Mouse (Mus musculus) MEL (cell line): ENCODE results near the gene Kptn. TPM values are rescaled to one million over a fixed set of nuclear protein-coding genes. Genes with fewer than 3 reads are reported as not detected.

Source experiments
- DNase-seq: peaks from one replicate; pipeline ENCODE4 v3.0.0; 2011; ENCODE audit warnings: low read depth, low spot score
- H3K27ac ChIP-seq: 2 replicates; pipeline ENCODE4 v1.5.1; 2012; ENCODE audit warnings: low read depth, mild to moderate bottlenecking, control low read depth, low read length, moderate library complexity; ENCODE audit not compliant: control insufficient read depth
- H3K27me3 ChIP-seq, 2 experiments: fragments of 150-350 bp in 1 of 2; sonication (generic) in 1 of 2; 2 replicates each; pipeline ENCODE4 v1.6.1; 2012; ENCODE audit warnings: low read length in 2 of 2, mild to moderate bottlenecking in 2 of 2, improper control_type of control experiment in 1 of 2, moderate library complexity in 1 of 2; ENCODE audit not compliant: insufficient read depth in 2 of 2, control insufficient read depth in 1 of 2
- H3K36me3 ChIP-seq, 2 experiments: 2 replicates each; pipeline ENCODE4 v1.6.1; 2012 to 2014; ENCODE audit warnings: low read length in 2 of 2, improper control_type of control experiment in 1 of 2, inconsistent platforms in 1 of 2, mild to moderate bottlenecking in 1 of 2; ENCODE audit not compliant: insufficient read depth in 2 of 2, control insufficient read depth in 1 of 2
- H3K4me1 ChIP-seq, 2 experiments: fragments of 150-350 bp in 1 of 2; sonication (generic) in 1 of 2; 2 replicates each; pipeline ENCODE4 v1.6.1; 2012; ENCODE audit warnings: low read length in 2 of 2, improper control_type of control experiment in 1 of 2, mild to moderate bottlenecking in 1 of 2; ENCODE audit not compliant: insufficient read depth in 2 of 2, control insufficient read depth in 1 of 2
- H3K4me3 ChIP-seq, 2 experiments: fragments of 150-350 bp in 1 of 2; sonication (generic) in 1 of 2; 2 replicates each; pipeline ENCODE4 v1.5.1; 2012; ENCODE audit warnings: low read depth in 2 of 2, low read length in 2 of 2, mild to moderate bottlenecking in 2 of 2, moderate library complexity in 2 of 2, control low read depth in 1 of 2, improper control_type of control experiment in 1 of 2; ENCODE audit not compliant: control insufficient read depth in 1 of 2, insufficient read depth in 1 of 2
- H3K79me2 ChIP-seq: 2 replicates; pipeline ENCODE4 v1.6.1; 2012; ENCODE audit warnings: mild to moderate bottlenecking, low read length, moderate library complexity; ENCODE audit not compliant: control insufficient read depth, poor library complexity, insufficient read depth
- H3K9ac ChIP-seq: 2 replicates; pipeline ENCODE4 v1.6.1; 2012; ENCODE audit warnings: low read depth, mild to moderate bottlenecking, control low read depth, low read length, moderate library complexity; ENCODE audit not compliant: control insufficient read depth, poor library complexity, severe bottlenecking
- H3K9me3 ChIP-seq: fragments of 150-350 bp; sonication (generic); replicated peaks from 2 replicates; pipeline ENCODE4 v1.6.1; 2012; ENCODE audit warnings: mild to moderate bottlenecking, low read length, improper control_type of control experiment, moderate library complexity; ENCODE audit not compliant: insufficient read depth
- CHD1 ChIP-seq: IDR thresholded peaks from 2 replicates; pipeline ENCODE4 v1.6.1; 2012; ENCODE audit warnings: low read depth, mild to moderate bottlenecking, inconsistent platforms, low read length, improper control_type of control experiment
- ELF1 ChIP-seq: IDR thresholded peaks from 2 replicates; pipeline ENCODE4 v1.6.1; 2014; ENCODE audit warnings: low read depth, mild to moderate bottlenecking, inconsistent platforms, low read length, improper control_type of control experiment, moderate library complexity
- EP300 ChIP-seq, 2 experiments: IDR thresholded peaks; 2 replicates each; pipeline ENCODE4 v1.6.1; 2011; ENCODE audit warnings: improper control_type of control experiment in 2 of 2, low read length in 2 of 2, low read depth in 1 of 2, mild to moderate bottlenecking in 1 of 2
- GATA1 ChIP-seq: IDR thresholded peaks from 2 replicates; pipeline ENCODE4 v1.6.1; 2011; ENCODE audit warnings: low read depth, low read length, improper control_type of control experiment
- MAFK ChIP-seq: IDR thresholded peaks from 2 replicates; pipeline ENCODE4 v1.6.1; 2011; ENCODE audit warnings: low read depth, mild to moderate bottlenecking, low read length, improper control_type of control experiment, borderline replicate concordance
- MAX ChIP-seq: IDR thresholded peaks from 2 replicates; pipeline ENCODE4 v1.6.1; 2011; ENCODE audit warnings: low read length, improper control_type of control experiment
- MYB ChIP-seq: IDR thresholded peaks from 2 replicates; pipeline ENCODE4 v1.6.1; 2011; ENCODE audit warnings: mild to moderate bottlenecking, low read depth, low read length, improper control_type of control experiment
- MYC ChIP-seq: IDR thresholded peaks from 2 replicates; pipeline ENCODE4 v1.6.1; 2011; ENCODE audit warnings: low read depth, mild to moderate bottlenecking, low read length, improper control_type of control experiment, moderate library complexity
- NRF1 ChIP-seq: IDR thresholded peaks from 2 replicates; pipeline ENCODE4 v1.6.1; 2014; ENCODE audit warnings: low read depth, mild to moderate bottlenecking, inconsistent platforms, low read length, improper control_type of control experiment, moderate library complexity; ENCODE audit not compliant: poor library complexity, insufficient read depth, severe bottlenecking
- POLR2A ChIP-seq, 2 experiments: IDR thresholded peaks; 2 replicates each; pipeline ENCODE4 v1.6.1; 2011 to 2012; ENCODE audit warnings: low read length in 2 of 2, mild to moderate bottlenecking in 2 of 2, control low read depth in 1 of 2, improper control_type of control experiment in 1 of 2, low read depth in 1 of 2, moderate library complexity in 1 of 2; ENCODE audit not compliant: control insufficient read depth in 1 of 2, insufficient read depth in 1 of 2, poor library complexity in 1 of 2
- SIN3A ChIP-seq: IDR thresholded peaks from 2 replicates; pipeline ENCODE4 v1.6.1; 2012; ENCODE audit warnings: low read length, improper control_type of control experiment, inconsistent platforms
- SMC3 ChIP-seq: IDR thresholded peaks from 2 replicates; pipeline ENCODE4 v1.6.1; 2011; ENCODE audit warnings: low read depth, low read length, improper control_type of control experiment
- TBP ChIP-seq: IDR thresholded peaks from 2 replicates; pipeline ENCODE4 v1.8.0; 2011; ENCODE audit warnings: low read depth, low read length, improper control_type of control experiment
- TCF12 ChIP-seq: IDR thresholded peaks from 2 replicates; pipeline ENCODE4 v1.6.1; 2014; ENCODE audit warnings: low read depth, mild to moderate bottlenecking, inconsistent platforms, low read length, improper control_type of control experiment, moderate library complexity
- USF2 ChIP-seq, 2 experiments: IDR thresholded peaks; 2 replicates each; pipeline ENCODE4 v1.6.1; 2011 to 2012; ENCODE audit warnings: improper control_type of control experiment in 2 of 2, low read length in 2 of 2, borderline replicate concordance in 1 of 2, inconsistent platforms in 1 of 2, low read depth in 1 of 2, mild to moderate bottlenecking in 1 of 2; ENCODE audit not compliant: insufficient read depth in 1 of 2
- ZKSCAN1 ChIP-seq: IDR thresholded peaks from 2 replicates; pipeline ENCODE4 v1.6.1; 2012; ENCODE audit warnings: low read depth, mild to moderate bottlenecking, inconsistent platforms, low read length, improper control_type of control experiment, moderate library complexity
- ZMIZ1 ChIP-seq: IDR thresholded peaks from 2 replicates; pipeline ENCODE4 v1.6.1; 2012; ENCODE audit warnings: low read depth, mild to moderate bottlenecking, inconsistent platforms, low read length, improper control_type of control experiment, moderate library complexity
- polyA plus RNA-seq, 2 experiments: library from polyadenylated mRNA; stranded (reverse) in 1 of 2; unstranded in 1 of 2; fragments of >175 nt in 1 of 2; fragments of >200 nt in 1 of 2; gene quantifications; 2 replicates each; pipeline versions ENCODE4 v1.2.1 to v1.2.4; 2012; ENCODE audit warnings: low replicate concordance in 2 of 2, low read depth in 1 of 2; ENCODE audit not compliant: insufficient read length in 2 of 2, insufficient read depth in 1 of 2, missing spikeins in 1 of 2
- total RNA-seq: library from RNA; depleted of rRNA; stranded (reverse); fragments of 300-350 nt; gene quantifications from 2 replicates; pipeline ENCODE4 v1.2.3, GENCODE M21; 2012

Kptn gene
- total and polyA plus RNA-seq, 3 experiments: 17.8 to 19.6 TPM; not detected in 1

GRCm38 (mm10) chr7:16146489-16147410, 27.1 kb downstream of the Kptn start:
- Histone ChIP-seq H3K36me3 (peaks cover 0 to 2% of the 10 kb centered on the region in 2 experiments; a peak in 1 of 4 replicates), H3K9ac (no peak overlapping the region), H3K27ac (no peak overlapping the region), H3K4me3 (no peak overlapping the region), H3K27me3 (peaks cover 0 to 4% of the 10 kb centered on the region in 2 experiments; a peak in 2 of 4 replicates), H3K79me2 (no peaks in the 10 kb centered on the region), H3K9me3 (no peaks in the 10 kb centered on the region), H3K4me1 (peaks cover 0 to 16% of the 10 kb centered on the region in 2 experiments; a peak in 2 of 4 replicates)
- TF ChIP-seq SMC3 (no peak), CHD1 (no peak), MYC (no peak), MAX (no peak), POLR2A (IDR thresholded peaks at IDR 0.05; ENCODE audit: control insufficient read depth in 1 of 2, insufficient read depth in 1 of 2, low read depth in 1 of 2, low read length in 2 of 2, poor library complexity in 1 of 2) (no peak), ZKSCAN1 (no peak), ELF1 (no peak), MYB (no peak), NRF1 (no peak), TCF12 (no peak), GATA1 (no peak), TBP (no peak), MAFK (no peak), EP300 (IDR thresholded peaks at IDR 0.05; ENCODE audit: low read depth in 1 of 2, low read length in 2 of 2) (no peak), ZMIZ1 (no peak)
- no peak for DNase-seq

DNA sequence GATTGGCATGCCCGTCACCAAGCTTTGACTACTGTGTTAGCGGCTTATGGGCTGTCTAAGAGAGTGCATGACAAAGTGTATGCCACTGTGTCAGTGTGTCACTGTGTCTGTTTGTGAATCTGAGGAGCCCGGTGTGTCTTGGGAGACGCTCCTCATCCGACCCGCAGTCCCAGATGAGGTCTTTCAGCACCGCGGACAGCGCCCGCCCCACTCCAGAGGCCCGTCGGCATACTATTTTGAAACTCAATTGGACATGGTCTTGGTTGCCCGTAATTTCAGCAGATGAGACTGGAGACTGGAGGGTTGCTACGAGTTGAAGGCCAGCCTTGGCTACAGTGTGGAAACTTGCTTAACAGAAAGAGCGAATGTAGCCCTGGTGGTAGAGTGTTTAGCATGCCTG, 27.9 kb downstream of the Kptn start:
- H3K9ac ChIP-seq: no peak overlapping the region
- peaks cover 0 to 16% of the 10 kb centered on the region in 2 experiments; a peak in 2 of 4 replicates for H3K4me1 ChIP-seq
- no peaks in the 10 kb centered on the region for H3K79me2 ChIP-seq
- H3K4me3 ChIP-seq: no peak overlapping the region
- peak; percentile 62 for DNase-seq
- no peak overlapping the region for H3K27ac ChIP-seq
- H3K9me3 ChIP-seq: no peaks in the 10 kb centered on the region
- peaks cover 0 to 4% of the 10 kb centered on the region in 2 experiments; a peak in 2 of 4 replicates for H3K27me3 ChIP-seq
- peaks cover 0 to 2% of the 10 kb centered on the region in 2 experiments; a peak in 1 of 4 replicates for H3K36me3 ChIP-seq
- no peak for TF ChIP-seq USF2 (IDR thresholded peaks at IDR 0.05; ENCODE audit: borderline replicate concordance in 1 of 2, insufficient read depth in 1 of 2, low read depth in 1 of 2, low read length in 2 of 2)
- peak; percentile 21; the same call in 1 of the 2 replicates for TF ChIP-seq SIN3A
- TF ChIP-seq, all 39 proteins: peak for 1
